Mouse (Mus musculus) midbrain, embryonic 11.5 days (tissue): ENCODE results near the gene Wfdc16. TPM values are rescaled to one million over a fixed set of nuclear protein-coding genes. Genes with fewer than 3 reads are reported as not detected.

Source experiments
- polyA plus RNA-seq: library from polyadenylated mRNA; unstranded; fragments of >200 nt; fragmentation: Nextera tagmentation; extraction: Ambion mirVana; gene quantifications from 2 replicates; pipeline ENCODE4 v1.2.1, GENCODE M21; 2014

Wfdc16 gene
- polyA plus RNA-seq, 1 experiment from 2014 or later = not detected

Other genes with a start within 250 kb of the Wfdc16 start
- 0.37 and 0.52 TPM in 2 replicates for gene Slpi, start 249.7 kb downstream of the Wfdc16 start, polyA plus RNA-seq
- not detected in 2 replicates for gene Rbpjl, start 235.7 kb downstream of the Wfdc16 start, polyA plus RNA-seq
- 0.10 and 0.23 TPM in 2 replicates for gene Matn4, start 233.6 kb downstream of the Wfdc16 start, polyA plus RNA-seq
- gene Sdc4, start 194.9 kb downstream of the Wfdc16 start, polyA plus RNA-seq = 9.7 and 9.9 TPM in 2 replicates
- gene Sys1, start 181.8 kb downstream of the Wfdc16 start, polyA plus RNA-seq = 62.0 and 63.6 TPM in 2 replicates
- gene Gm20458, start 177.8 kb downstream of the Wfdc16 start, polyA plus RNA-seq = 4.7 and 5.0 TPM in 2 replicates
- gene Trp53tg5, start 165.1 kb downstream of the Wfdc16 start, polyA plus RNA-seq = not detected in 2 replicates
- gene Dbndd2, start 152.7 kb downstream of the Wfdc16 start, polyA plus RNA-seq = 3.1 and 3.4 TPM in 2 replicates
- 48.1 and 51.9 TPM in 2 replicates for gene Pigt, start 141.3 kb downstream of the Wfdc16 start, polyA plus RNA-seq
- 15.4 and 21.7 TPM in 2 replicates for gene Wfdc2, start 76.4 kb downstream of the Wfdc16 start, polyA plus RNA-seq
- gene Spint3, start 65.3 kb downstream of the Wfdc16 start, polyA plus RNA-seq = not detected in 2 replicates
- not detected in 2 replicates for gene Wfdc6a, start 53.3 kb downstream of the Wfdc16 start, polyA plus RNA-seq
- not detected in 2 replicates for gene Eppin, start 45.2 kb downstream of the Wfdc16 start, polyA plus RNA-seq
- gene Wfdc6b, start 25.3 kb downstream of the Wfdc16 start, polyA plus RNA-seq = not detected in 2 replicates
- gene Wfdc8, start 25.2 kb downstream of the Wfdc16 start, polyA plus RNA-seq = not detected in 2 replicates
- not detected in 2 replicates for gene Wfdc10, start 17.2 kb upstream of the Wfdc16 start, polyA plus RNA-seq
- gene Wfdc9, start 17.8 kb upstream of the Wfdc16 start, polyA plus RNA-seq = not detected in 2 replicates
- gene Wfdc11, start 35.3 kb upstream of the Wfdc16 start, polyA plus RNA-seq = not detected in 2 replicates
- gene Wfdc13, start 46.3 kb upstream of the Wfdc16 start, polyA plus RNA-seq = 0.21 TPM in 1 of 2 replicates, not detected in the other
- gene Spint4, start 59.7 kb upstream of the Wfdc16 start, polyA plus RNA-seq = not detected in 2 replicates
- gene Spint5, start 76.5 kb upstream of the Wfdc16 start, polyA plus RNA-seq = not detected in 2 replicates
- 0.66 and 0.85 TPM in 2 replicates for gene Wfdc3, start 107.1 kb upstream of the Wfdc16 start, polyA plus RNA-seq
- 75.9 and 82.5 TPM in 2 replicates for gene Dnttip1, start 107.2 kb upstream of the Wfdc16 start, polyA plus RNA-seq
- 520 and 544 TPM in 2 replicates for gene Ube2c, start 131.1 kb upstream of the Wfdc16 start, polyA plus RNA-seq
- not detected in 2 replicates for gene Tnnc2, start 141.2 kb upstream of the Wfdc16 start, polyA plus RNA-seq
- 10.4 and 11.7 TPM in 2 replicates for gene Snx21, start 147.0 kb upstream of the Wfdc16 start, polyA plus RNA-seq
- 10.2 and 12.6 TPM in 2 replicates for gene Acot8, start 166.1 kb upstream of the Wfdc16 start, polyA plus RNA-seq
- gene Zswim3, start 166.3 kb upstream of the Wfdc16 start, polyA plus RNA-seq = 11.4 and 12.6 TPM in 2 replicates
- 22.0 and 23.2 TPM in 2 replicates for gene Zswim1, start 183.9 kb upstream of the Wfdc16 start, polyA plus RNA-seq
- gene Spata25, start 189.7 kb upstream of the Wfdc16 start, polyA plus RNA-seq = not detected in 2 replicates
- gene Ctsa, start 194.1 kb upstream of the Wfdc16 start, polyA plus RNA-seq = 84.8 and 89.7 TPM in 2 replicates
- 3.8 and 4.5 TPM in 2 replicates for gene Neurl2, start 194.7 kb upstream of the Wfdc16 start, polyA plus RNA-seq
- gene Pltp, start 218.9 kb upstream of the Wfdc16 start, polyA plus RNA-seq = 91.8 and 97.3 TPM in 2 replicates
- 62.0 and 65.7 TPM in 2 replicates for gene Pcif1, start 240.5 kb upstream of the Wfdc16 start, polyA plus RNA-seq